Mouse (Mus musculus): ENCODE results near the gene Mtch1. TPM values are rescaled to one million over a fixed set of nuclear protein-coding genes. Genes with fewer than 3 reads are reported as not detected.

Gene Mtch1
- 220 TPM in 2 replicates for polyA plus RNA-seq (2021; fragmentation: Nextera tagmentation)
- long read RNA-seq, experiment 1, transcript Mtch1-217 (12 exons, 1,660 nt), result minor isoform, 16 of 324 reads
- long read RNA-seq, experiment 1, transcript Mtch1-218 (1 exons, 2,292 nt), result minor isoform, 24 of 324 reads
- long read RNA-seq, experiment 1, transcript Mtch1-211 (12 exons, 1,653 nt), result minor isoform, 64 of 324 reads
- long read RNA-seq, experiment 1, transcript Mtch1-201 (12 exons, 1,952 nt), result major isoform, 65 of 324 reads
- long read RNA-seq, experiment 1, partial matches to known transcripts, result 100 of 324 reads
- long read RNA-seq, experiment 1, other reads (novel, unspliced or antisense), result 25 of 324 reads
- long read RNA-seq, experiment 2, transcript Mtch1-211 (12 exons, 1,653 nt), result minor isoform, 175 of 615 reads
- long read RNA-seq, experiment 2, transcript Mtch1-217 (12 exons, 1,660 nt), result minor isoform, 83 of 615 reads
- long read RNA-seq, experiment 2, transcript Mtch1-201 (12 exons, 1,952 nt), result major isoform, 196 of 615 reads
- long read RNA-seq, experiment 2, transcript Mtch1-202 (12 exons, 1,897 nt), result minor isoform, 67 of 615 reads
- long read RNA-seq, experiment 2, partial matches to known transcripts, result 39 of 615 reads
- long read RNA-seq, experiment 2, other reads (novel, unspliced or antisense), result 38 of 615 reads

DNA sequence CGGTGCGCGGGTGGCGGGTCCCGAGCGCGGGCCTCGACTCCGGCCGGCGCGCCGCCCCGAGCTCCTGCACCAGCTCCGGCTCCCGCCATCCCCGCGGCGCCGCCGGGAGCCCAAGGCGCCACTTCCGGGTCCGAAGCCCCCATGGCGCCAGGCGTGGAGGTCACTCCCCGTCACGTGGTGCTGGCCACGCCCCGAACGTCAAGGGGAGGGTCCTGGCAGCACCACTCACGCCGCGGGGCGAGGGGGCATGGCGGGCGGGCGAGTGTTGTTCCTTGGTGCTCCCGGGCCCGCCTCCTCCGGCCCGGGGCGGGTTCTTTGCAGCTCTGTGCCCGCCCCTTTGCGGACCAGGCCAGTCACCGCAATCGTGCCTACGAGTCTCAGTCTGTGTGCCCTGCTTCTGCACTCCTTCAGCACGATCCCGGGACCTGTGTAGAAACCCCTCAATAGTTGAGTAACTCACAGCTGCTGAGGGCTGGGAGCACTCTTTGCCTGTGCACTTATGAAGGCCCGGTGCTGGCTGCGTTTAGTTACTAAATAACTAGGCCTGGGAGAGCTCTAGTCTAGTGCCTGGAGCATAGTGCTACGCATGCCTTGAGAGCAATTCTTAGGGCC lies at the start of gene Mtch1:
Gene Mtch1 (minus strand): TSS at position 290 of the 612 bp plus-strand sequence.

GRCm38 (mm10) chr17:29360761-29361221 lies 13.1 kb upstream of the Mtch1 start, which contains the start of gene Fgd2:
Gene Fgd2 (plus strand): TSS chr17:29360914.

DNA sequence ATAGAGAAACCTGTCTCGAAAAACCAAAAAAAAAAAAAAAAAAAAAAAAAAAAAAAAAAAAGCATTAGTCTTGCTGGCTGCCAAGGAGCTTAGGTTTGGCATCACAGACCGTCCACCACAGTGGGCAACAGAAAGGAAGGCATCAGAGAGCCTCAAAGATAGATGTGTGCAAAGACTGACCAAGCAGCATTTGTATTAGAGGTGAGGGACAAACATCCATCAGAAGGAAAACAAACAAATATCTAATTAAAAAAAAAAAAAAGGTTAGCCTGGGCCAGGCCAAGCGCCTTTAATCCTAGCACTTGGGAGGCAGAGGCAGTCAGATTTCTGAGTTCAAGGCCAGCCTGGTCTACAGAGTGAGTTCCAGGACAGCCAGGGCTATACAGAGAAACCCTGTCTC lies 30.4 kb downstream of the Mtch1 start, which contains the start of gene Pi16:
Gene Pi16 (plus strand): TSS at position 301 of the 400 bp plus-strand sequence.

Other genes starting within 250 kb of the Mtch1 start
- not detected in 2 replicates for gene Rab44, start 233.8 kb downstream of the Mtch1 start, polyA plus RNA-seq (2021; fragmentation: Nextera tagmentation)
- 17.1 and 20.6 TPM in 2 replicates for gene Cpne5, start 109.8 kb downstream of the Mtch1 start, polyA plus RNA-seq (2021; fragmentation: Nextera tagmentation)
- 32.8 and 35.7 TPM in 2 replicates for gene Ppil1, start 83.7 kb downstream of the Mtch1 start, polyA plus RNA-seq (2021; fragmentation: Nextera tagmentation)
- 137 and 150 TPM in 2 replicates for gene BC004004, start 79.1 kb downstream of the Mtch1 start, polyA plus RNA-seq (2021; fragmentation: Nextera tagmentation)
- 0.18 and 0.39 TPM in 2 replicates for gene Pi16, start 30.3 kb downstream of the Mtch1 start, polyA plus RNA-seq (2021; fragmentation: Nextera tagmentation)
- gene Fgd2, start 13.0 kb upstream of the Mtch1 start, polyA plus RNA-seq (2021; fragmentation: Nextera tagmentation), result 2.9 and 4.5 TPM in 2 replicates
- 0.80 and 1.2 TPM in 2 replicates for gene Pim1, start 142.8 kb upstream of the Mtch1 start, polyA plus RNA-seq (2021; fragmentation: Nextera tagmentation)
- not detected in 2 replicates for gene Gm17657, start 201.7 kb upstream of the Mtch1 start, polyA plus RNA-seq (2021; fragmentation: Nextera tagmentation)
- 6.5 and 7.9 TPM in 2 replicates for gene Tbc1d22b, start 201.9 kb upstream of the Mtch1 start, polyA plus RNA-seq (2021; fragmentation: Nextera tagmentation)
- gene Tmem217, start 204.5 kb upstream of the Mtch1 start, polyA plus RNA-seq (2021; fragmentation: Nextera tagmentation), result 0.59 and 0.63 TPM in 2 replicates

Data from layer of hippocampus, adult 6 months (tissue).